Mouse (Mus musculus) myocyte (in vitro differentiated cells): ENCODE results near the gene Nlrp9b.
"Not testable (repeated sequence)": the region's sequence is repeated elsewhere in the genome, so short reads cannot be mapped to it uniquely, and the experiment has no call there.

Experiments
- MAX ChIP-seq: IDR thresholded peaks from one replicate; pipeline ENCODE4 v1.6.1; 2011; ENCODE audit warnings: low read depth, mild to moderate bottlenecking, control low read depth
- MYOD1 ChIP-seq, 3 experiments: IDR thresholded peaks; one replicate each; pipeline ENCODE4 v1.6.1; 2011; ENCODE audit warnings: control low read depth in 2 of 3, low read depth in 2 of 3, mild to moderate bottlenecking in 2 of 3, moderate library complexity in 1 of 3; ENCODE audit not compliant: insufficient read length in 2 of 3, control insufficient read depth in 1 of 3
- POLR2A ChIP-seq: IDR thresholded peaks from one replicate; pipeline ENCODE4 v1.6.1; 2011; ENCODE audit warnings: low read depth, mild to moderate bottlenecking, control low read depth, moderate library complexity; ENCODE audit not compliant: insufficient read length
- POLR2AphosphoS2 ChIP-seq: IDR thresholded peaks from one replicate; pipeline ENCODE4 v1.6.1; 2011; ENCODE audit warnings: low read depth, control low read depth; ENCODE audit not compliant: insufficient read length
- REST ChIP-seq: IDR thresholded peaks from one replicate; pipeline ENCODE4 v1.6.1; 2011; ENCODE audit warnings: mild to moderate bottlenecking, control low read depth, moderate library complexity; ENCODE audit not compliant: insufficient read depth, insufficient read length
- TCF12 ChIP-seq: IDR thresholded peaks from one replicate; pipeline ENCODE4 v1.6.1; 2011; ENCODE audit warnings: mild to moderate bottlenecking, control low read depth; ENCODE audit not compliant: poor library complexity, insufficient read depth, severe bottlenecking
- USF1 ChIP-seq: IDR thresholded peaks from one replicate; pipeline ENCODE4 v1.6.1; 2011; ENCODE audit warnings: low read depth, mild to moderate bottlenecking, control low read depth, moderate library complexity

GRCm38 (mm10) chr7:19996721-19997120 lies 5.5 kb downstream of the Nlrp9b start:
- not testable (repeated sequence) for TF ChIP-seq POLR2A; MAX; TCF12; MYOD1 (IDR thresholded peaks at IDR 0.05; ENCODE audit: control insufficient read depth in 1 of 3, insufficient read length in 2 of 3, low read depth in 2 of 3); POLR2AphosphoS2; REST; USF1
